Mouse (Mus musculus): Measurements from ENCODE around the gene Slx4. TPM values are rescaled to one million over a fixed set of nuclear protein-coding genes. Genes with fewer than 3 reads are reported as not detected.

Gene Slx4
- polyA plus RNA-seq (2014; fragmentation: Illumina TruSeq; extraction: RNeasy Lipid Tissue Mini Kit (QIAGEN cat#74804); ENCODE audit: low read depth, low replicate concordance), result 0.74 TPM

GRCm38 (mm10) chr16:4003489-4004398, at the start of gene Slx4:
Slx4 (minus strand) TSS chr16:4003770.

GRCm38 (mm10) chr16:4036807-4037206, 33.2 kb upstream of the Slx4 start, which contains the start of gene Dnase1:
Dnase1 (plus strand) TSS chr16:4036942.

GRCm38 (mm10) chr16:3976251-3976671, 27.3 kb downstream of the Slx4 start, which contains the start of gene Nlrc3:
Nlrc3 (minus strand) TSS chr16:3976632.

Other genes with a start within 250 kb of the Slx4 start
- gene Olfr15, start 172.9 kb downstream of the Slx4 start, polyA plus RNA-seq (2014; fragmentation: Illumina TruSeq; extraction: RNeasy Lipid Tissue Mini Kit (QIAGEN cat#74804); ENCODE audit: low read depth, low replicate concordance), result not detected
- gene Zfp174, start 156.5 kb downstream of the Slx4 start, polyA plus RNA-seq (2014; fragmentation: Illumina TruSeq; extraction: RNeasy Lipid Tissue Mini Kit (QIAGEN cat#74804); ENCODE audit: low read depth, low replicate concordance), result 1.5 TPM
- 130 TPM for gene Naa60, start 131.4 kb downstream of the Slx4 start, polyA plus RNA-seq (2014; fragmentation: Illumina TruSeq; extraction: RNeasy Lipid Tissue Mini Kit (QIAGEN cat#74804); ENCODE audit: low read depth, low replicate concordance)
- gene Zfp597, start 119.2 kb downstream of the Slx4 start, polyA plus RNA-seq (2014; fragmentation: Illumina TruSeq; extraction: RNeasy Lipid Tissue Mini Kit (QIAGEN cat#74804); ENCODE audit: low read depth, low replicate concordance), result 7.1 TPM
- gene Gm20695, start 119.1 kb downstream of the Slx4 start, polyA plus RNA-seq (2014; fragmentation: Illumina TruSeq; extraction: RNeasy Lipid Tissue Mini Kit (QIAGEN cat#74804); ENCODE audit: low read depth, low replicate concordance), result 2.5 TPM
- not detected for gene 1700037C18Rik, start 95.1 kb downstream of the Slx4 start, polyA plus RNA-seq (2014; fragmentation: Illumina TruSeq; extraction: RNeasy Lipid Tissue Mini Kit (QIAGEN cat#74804); ENCODE audit: low read depth, low replicate concordance)
- gene Cluap1, start 95.0 kb downstream of the Slx4 start, polyA plus RNA-seq (2014; fragmentation: Illumina TruSeq; extraction: RNeasy Lipid Tissue Mini Kit (QIAGEN cat#74804); ENCODE audit: low read depth, low replicate concordance), result 6.0 TPM
- 0.19 TPM for gene Nlrc3, start 27.1 kb downstream of the Slx4 start, polyA plus RNA-seq (2014; fragmentation: Illumina TruSeq; extraction: RNeasy Lipid Tissue Mini Kit (QIAGEN cat#74804); ENCODE audit: low read depth, low replicate concordance)
- gene Dnase1, start 33.2 kb upstream of the Slx4 start, polyA plus RNA-seq (2014; fragmentation: Illumina TruSeq; extraction: RNeasy Lipid Tissue Mini Kit (QIAGEN cat#74804); ENCODE audit: low read depth, low replicate concordance), result not detected
- gene Trap1, start 74.1 kb upstream of the Slx4 start, polyA plus RNA-seq (2014; fragmentation: Illumina TruSeq; extraction: RNeasy Lipid Tissue Mini Kit (QIAGEN cat#74804); ENCODE audit: low read depth, low replicate concordance), result 70.7 TPM
- 6.4 TPM for gene Crebbp, start 210.2 kb upstream of the Slx4 start, polyA plus RNA-seq (2014; fragmentation: Illumina TruSeq; extraction: RNeasy Lipid Tissue Mini Kit (QIAGEN cat#74804); ENCODE audit: low read depth, low replicate concordance)

Measured in liver, adult 10 weeks (tissue).